Mouse (Mus musculus): ENCODE measurements around the gene Dbp. TPM values are rescaled to one million over a fixed set of nuclear protein-coding genes. Genes with fewer than 3 reads are reported as not detected.

Gene Dbp
- total RNA-seq, 2 experiments from 2014 or later = 12.1 to 15.0 TPM

Other genes with a start within 250 kb of the Dbp start
- 100 to 1,000 TPM; 287 to 382 TPM for gene Ftl1, start 245.2 kb upstream of the Dbp start, total RNA-seq (2021)
- 10 to 100 TPM; 23.4 to 24.1 TPM for gene Bax, start 238.2 kb upstream of the Dbp start, total RNA-seq (2021)
- not detected for gene Tulp2, start 223.2 kb upstream of the Dbp start, total RNA-seq (2021)
- 10 to 100 TPM in 1 of 2 experiments, 1 to 10 TPM in 1; 8.7 to 12.3 TPM for gene Gm45808, start 218.3 kb upstream of the Dbp start, total RNA-seq (2021)
- gene Dhdh, start 216.3 kb upstream of the Dbp start, total RNA-seq (2021) = 10 to 100 TPM in 1 of 2 experiments, 1 to 10 TPM in 1; 7.9 to 13.1 TPM
- gene Nucb1, start 194.7 kb upstream of the Dbp start, total RNA-seq (2021) = 100 to 1,000 TPM; 129 to 143 TPM
- gene Ppp1r15a, start 178.8 kb upstream of the Dbp start, total RNA-seq (2021) = 10 to 100 TPM; 31.6 to 33.7 TPM
- gene Plekha4, start 178.8 kb upstream of the Dbp start, total RNA-seq (2021) = 1 to 10 TPM; 2.0 to 2.5 TPM
- gene Hsd17b14, start 150.2 kb upstream of the Dbp start, total RNA-seq (2021) = under 1 TPM in 1 of 2 experiments, not detected in 1; 0.41 TPM
- gene Bcat2, start 134.9 kb upstream of the Dbp start, total RNA-seq (2021) = 100 to 1,000 TPM; 225 to 264 TPM
- gene Fgf21, start 89.6 kb upstream of the Dbp start, total RNA-seq (2021) = not detected
- not detected for gene Fut1, start 87.8 kb upstream of the Dbp start, total RNA-seq (2021)
- gene Izumo1, start 83.3 kb upstream of the Dbp start, total RNA-seq (2021) = under 1 TPM; 0.17 to 0.26 TPM
- gene Rasip1, start 77.6 kb upstream of the Dbp start, total RNA-seq (2021) = 10 to 100 TPM; 21.6 to 26.8 TPM
- 1 to 10 TPM; 2.4 to 2.6 TPM for gene Mamstr, start 65.1 kb upstream of the Dbp start, total RNA-seq (2021)
- under 1 TPM; 0.42 to 0.46 TPM for gene Fut2, start 38.7 kb upstream of the Dbp start, total RNA-seq (2021)
- not detected for gene Ntn5, start 21.1 kb upstream of the Dbp start, total RNA-seq (2021)
- under 1 TPM; 0.18 to 0.30 TPM for gene Sec1, start 10.7 kb upstream of the Dbp start, total RNA-seq (2021)
- 1 to 10 TPM; 3.4 to 5.9 TPM for gene Car11, start 5.2 kb upstream of the Dbp start, total RNA-seq (2021)
- 100 to 1,000 TPM; 574 to 615 TPM for gene Rpl18, start 10.4 kb downstream of the Dbp start, total RNA-seq (2021)
- gene Sphk2, start 12.9 kb downstream of the Dbp start, total RNA-seq (2021) = 10 to 100 TPM; 18.4 to 20.2 TPM
- under 1 TPM; 0.30 to 0.62 TPM for gene Fam83e, start 16.1 kb downstream of the Dbp start, total RNA-seq (2021)
- not detected for gene Spaca4, start 20.7 kb downstream of the Dbp start, total RNA-seq (2021)
- not detected for gene Lmtk3, start 78.7 kb downstream of the Dbp start, total RNA-seq (2021)
- gene Sult2b1, start 79.6 kb downstream of the Dbp start, total RNA-seq (2021) = not detected
- 10 to 100 TPM; 65.8 to 68.9 TPM for gene Cyth2, start 109.5 kb downstream of the Dbp start, total RNA-seq (2021)
- 1 to 10 TPM; 1.2 to 1.8 TPM for gene Kcnj14, start 119.7 kb downstream of the Dbp start, total RNA-seq (2021)
- 10 to 100 TPM; 15.0 to 15.2 TPM for gene Grwd1, start 125.9 kb downstream of the Dbp start, total RNA-seq (2021)
- 100 to 1,000 TPM; 105 to 125 TPM for gene Kdelr1, start 167.7 kb downstream of the Dbp start, total RNA-seq (2021)
- 1 to 10 TPM; 1.4 to 1.5 TPM for gene Grin2d, start 173.3 kb downstream of the Dbp start, total RNA-seq (2021)
- gene Syngr4, start 191.6 kb downstream of the Dbp start, total RNA-seq (2021) = not detected
- 100 to 1,000 TPM; 124 to 125 TPM for gene Tmem143, start 191.9 kb downstream of the Dbp start, total RNA-seq (2021)
- gene Emp3, start 216.3 kb downstream of the Dbp start, total RNA-seq (2021) = 10 to 100 TPM; 19.1 to 25.0 TPM
- gene Ccdc114, start 219.0 kb downstream of the Dbp start, total RNA-seq (2021) = 1 to 10 TPM in 1 of 2 experiments, under 1 TPM in 1; 0.89 to 1.3 TPM